Mouse (Mus musculus): ENCODE measurements around the gene Lrrc51. TPM values are rescaled to one million over a fixed set of nuclear protein-coding genes. Genes with fewer than 3 reads are reported as not detected.

Gene Lrrc51
- total and polyA plus RNA-seq, 3 experiments, result 3.0 to 11.6 (median 4.5) TPM

DNA sequence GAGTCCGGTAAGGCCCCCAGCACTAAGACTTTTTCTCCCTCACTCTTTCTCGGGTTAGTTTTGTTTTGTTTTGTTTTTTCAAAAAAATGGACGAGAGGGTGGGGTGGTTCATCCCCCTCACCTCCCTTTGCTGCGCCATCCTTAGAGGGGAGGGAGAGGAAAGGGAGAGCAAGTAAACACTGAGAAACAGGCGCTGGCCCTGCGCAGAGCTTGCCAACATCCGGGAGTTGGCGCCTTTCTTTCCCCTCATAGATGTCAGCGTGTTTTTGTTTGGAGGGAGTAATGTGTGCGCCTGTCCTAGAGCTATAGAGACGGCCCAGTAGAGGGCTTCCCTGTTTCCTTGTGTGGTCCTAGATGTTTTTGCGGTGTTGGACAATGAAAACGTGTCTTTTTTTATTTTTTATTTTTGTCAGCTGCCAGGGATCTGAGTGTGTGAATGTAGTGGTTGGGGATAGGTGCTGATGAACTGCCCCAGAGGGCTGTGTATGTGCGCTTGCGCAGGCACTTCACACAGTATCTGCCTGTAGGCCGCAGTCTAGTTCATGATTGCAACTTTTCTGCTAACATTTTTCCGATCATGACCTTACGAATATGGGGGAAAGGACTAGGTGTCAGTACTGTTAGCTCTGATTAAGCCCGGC, 37.2 kb upstream of the Lrrc51 start:
- peak overlapping the region; percentile 77 for H3K9ac ChIP-seq (ENCODE audit: low read depth, low read length)
- peaks cover 12% of the 10 kb centered on the region for H3K79me2 ChIP-seq (replicated peaks; ENCODE audit: control insufficient read depth, insufficient read depth, low read length)
- 0% methylated on average over 19 of the region's 19 CpGs for WGBS
- intact Hi-C loops (cut with DNase I), result loop anchor here (2.0 to 5.0 kb wide), 2 partner anchors 39 to 132 kb away; partner anchors contain the start of genes Inppl1, Lrrc51 and Numa1
- H3K4me1 ChIP-seq (ENCODE audit: control insufficient read depth, insufficient read depth, low read length), result peaks cover 15% of the 10 kb centered on the region
- TF ChIP-seq CTCF (IDR thresholded peaks at IDR 0.05) (peak; percentile 23), EP300 (IDR thresholded peaks at IDR 0.05; ENCODE audit: insufficient read depth, low read depth, low read length) (no peak)
- peak overlapping the region; percentile 77 for H3K4me3 ChIP-seq
- H3K27me3 ChIP-seq (ENCODE audit: control insufficient read depth, insufficient read depth, low read length), result no peaks in the 10 kb centered on the region
- DNase-seq, result peak; percentile 82 to 87
- peak overlapping the region; percentile 98 for H3K27ac ChIP-seq
- peaks cover 32% of the 10 kb centered on the region for H3K36me3 ChIP-seq (ENCODE audit: control insufficient read depth, insufficient read depth, low read length)

DNA sequence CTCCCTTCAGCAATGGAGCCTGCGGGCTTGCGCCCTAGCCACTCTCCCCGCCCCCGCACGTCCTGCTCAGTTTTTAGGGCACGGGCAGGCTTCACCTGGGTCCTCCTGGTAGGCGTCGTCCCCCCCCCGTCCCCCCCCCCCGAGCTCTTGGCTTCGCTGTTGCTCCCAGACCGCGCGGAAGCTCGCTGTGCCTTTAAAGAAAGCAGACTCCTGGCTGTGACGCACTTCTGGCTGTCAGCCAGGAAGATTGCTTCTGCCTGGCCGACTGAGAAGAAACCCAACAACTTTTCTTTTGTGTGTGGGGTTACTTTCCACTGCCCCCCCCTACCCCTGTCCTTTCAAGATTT, 36.7 kb upstream of the Lrrc51 start:
- Histone ChIP-seq H3K36me3 (ENCODE audit: control insufficient read depth, insufficient read depth, low read length) (peaks cover 28% of the 10 kb centered on the region), H3K4me3 (peak overlapping the region; percentile 77), H3K27me3 (ENCODE audit: control insufficient read depth, insufficient read depth, low read length) (no peaks in the 10 kb centered on the region), H3K9ac (ENCODE audit: low read depth, low read length) (peak overlapping the region; percentile 86), H3K79me2 (replicated peaks; ENCODE audit: control insufficient read depth, insufficient read depth, low read length) (peaks cover 11% of the 10 kb centered on the region), H3K4me1 (ENCODE audit: control insufficient read depth, insufficient read depth, low read length) (peaks cover 15% of the 10 kb centered on the region), H3K27ac (peak overlapping the region; percentile 98)
- DNase-seq, result peak; percentile 91 to 93
- WGBS, result under 1% methylated on average over 14 of the region's 17 CpGs
- TF ChIP-seq CTCF (IDR thresholded peaks at IDR 0.05) (no peak), POLR2A (IDR thresholded peaks at IDR 0.05; ENCODE audit: insufficient read depth, low read depth, low read length) (peak; percentile 49), EP300 (IDR thresholded peaks at IDR 0.05; ENCODE audit: insufficient read depth, low read depth, low read length) (0 out of 2 replicates have a peak, but pooled peaks have one; percentile 20)
- intact Hi-C loops (cut with DNase I), result loop anchor here (2.0 to 5.0 kb wide), 2 partner anchors 38 to 132 kb away; partner anchors contain the start of genes Inppl1, Lrrc51 and Numa1

DNA sequence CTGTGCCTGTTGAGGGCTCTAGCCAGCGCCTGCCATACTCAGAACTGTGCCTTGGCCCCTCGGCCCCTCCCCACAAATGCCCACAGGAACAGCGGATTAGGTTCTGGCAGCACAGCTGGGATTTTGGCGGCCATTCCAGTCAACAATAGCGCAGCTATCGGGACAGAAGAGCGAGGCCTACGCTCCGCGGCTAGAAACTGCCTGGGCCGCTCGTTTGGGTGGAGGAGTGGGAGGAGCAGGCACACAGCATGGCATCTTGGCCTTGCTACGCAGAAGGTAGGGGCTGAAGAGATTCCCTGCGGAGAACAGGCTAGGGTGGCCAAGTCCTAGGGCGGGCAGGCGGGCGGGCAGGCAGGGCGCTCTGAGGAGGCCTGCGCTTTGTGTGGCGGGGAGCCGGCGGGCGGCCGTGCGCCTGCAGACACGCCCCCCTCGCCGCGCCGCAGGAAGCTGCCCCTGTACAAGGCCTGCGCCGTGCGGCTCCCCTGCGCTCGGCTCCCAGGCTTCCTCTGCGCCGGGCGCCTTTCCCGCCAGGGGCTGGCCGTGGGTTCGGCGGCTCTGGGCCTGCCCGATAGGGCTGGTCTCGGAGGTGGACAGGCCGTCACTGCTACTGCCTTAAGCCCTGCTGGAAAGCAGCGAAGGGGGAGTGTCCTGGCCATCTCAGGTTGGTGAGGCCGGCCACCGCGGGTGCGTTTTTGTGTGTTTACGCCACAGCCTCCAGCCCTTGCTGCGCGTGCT, 36.2 kb upstream of the Lrrc51 start:
- peak; percentile 90 to 93 for DNase-seq
- 0 out of 2 replicates have a peak, but pooled peaks have one; percentile 19 for TF ChIP-seq POLR2A (IDR thresholded peaks at IDR 0.05; ENCODE audit: insufficient read depth, low read depth, low read length)
- TF ChIP-seq EP300 (IDR thresholded peaks at IDR 0.05; ENCODE audit: insufficient read depth, low read depth, low read length), result no peak
- TF ChIP-seq CTCF (IDR thresholded peaks at IDR 0.05), result peak; percentile 28
- H3K4me3 ChIP-seq, result peak overlapping the region; percentile 77
- H3K79me2 ChIP-seq (replicated peaks; ENCODE audit: control insufficient read depth, insufficient read depth, low read length), result peaks cover 9% of the 10 kb centered on the region
- H3K27ac ChIP-seq, result peak overlapping the region; percentile 98
- no peaks in the 10 kb centered on the region for H3K27me3 ChIP-seq (ENCODE audit: control insufficient read depth, insufficient read depth, low read length)
- intact Hi-C loops (cut with DNase I), result loop anchor here (2.0 to 5.0 kb wide), 3 partner anchors 38 to 131 kb away; partner anchors contain the start of genes Inppl1, Lrrc51, Numa1 and Tomt
- peak overlapping the region; percentile 86 for H3K9ac ChIP-seq (ENCODE audit: low read depth, low read length)
- peaks cover 12% of the 10 kb centered on the region for H3K4me1 ChIP-seq (ENCODE audit: control insufficient read depth, insufficient read depth, low read length)
- WGBS, result under 1% methylated on average over 49 of the region's 53 CpGs
- H3K36me3 ChIP-seq (ENCODE audit: control insufficient read depth, insufficient read depth, low read length), result peaks cover 24% of the 10 kb centered on the region

- no peak for DNase-seq
- no peak for TF ChIP-seq EP300 (IDR thresholded peaks at IDR 0.05; ENCODE audit: insufficient read depth, low read depth, low read length)
- no peak for TF ChIP-seq POLR2A (IDR thresholded peaks at IDR 0.05; ENCODE audit: insufficient read depth, low read depth, low read length)
- TF ChIP-seq CTCF (IDR thresholded peaks at IDR 0.05), result no peak
- Histone ChIP-seq H3K9ac (ENCODE audit: low read depth, low read length) (no peak overlapping the region), H3K4me1 (ENCODE audit: control insufficient read depth, insufficient read depth, low read length) (peaks cover 8% of the 10 kb centered on the region), H3K27ac (peak overlapping the region; percentile 98; the same call in 1 of the 2 replicates), H3K79me2 (replicated peaks; ENCODE audit: control insufficient read depth, insufficient read depth, low read length) (peaks cover 9% of the 10 kb centered on the region), H3K4me3 (no peak overlapping the region; the same call in 1 of the 2 replicates), H3K36me3 (ENCODE audit: control insufficient read depth, insufficient read depth, low read length) (peaks cover 13% of the 10 kb centered on the region), H3K27me3 (ENCODE audit: control insufficient read depth, insufficient read depth, low read length) (no peaks in the 10 kb centered on the region)
- 52% methylated on average over 2 of the region's 2 CpGs for WGBS
- intact Hi-C loops (cut with DNase I), result loop anchor here (2.0 kb wide), 1 partner anchor 62 kb away; the partner anchor contains the start of gene Tomt
Measured at GRCm38 (mm10) chr7:101968751-101969150, 35.1 kb upstream of the Lrrc51 start.

GRCm38 (mm10) chr7:101967256-101967655, 33.6 kb upstream of the Lrrc51 start:
- H3K79me2 ChIP-seq (replicated peaks; ENCODE audit: control insufficient read depth, insufficient read depth, low read length), result peaks cover 4% of the 10 kb centered on the region
- DNase-seq, result no peak
- WGBS, result 64% methylated on average over 1 of the region's 1 CpGs
- no peak overlapping the region for H3K4me3 ChIP-seq
- intact Hi-C loops (cut with DNase I), result no loop called here
- no peaks in the 10 kb centered on the region for H3K27me3 ChIP-seq (ENCODE audit: control insufficient read depth, insufficient read depth, low read length)
- no peak overlapping the region for H3K9ac ChIP-seq (ENCODE audit: low read depth, low read length)
- no peak for TF ChIP-seq CTCF (IDR thresholded peaks at IDR 0.05)
- TF ChIP-seq POLR2A (IDR thresholded peaks at IDR 0.05; ENCODE audit: insufficient read depth, low read depth, low read length), result no peak
- no peak for TF ChIP-seq EP300 (IDR thresholded peaks at IDR 0.05; ENCODE audit: insufficient read depth, low read depth, low read length)
- H3K4me1 ChIP-seq (ENCODE audit: control insufficient read depth, insufficient read depth, low read length), result peaks cover 3% of the 10 kb centered on the region
- H3K27ac ChIP-seq, result no peak overlapping the region
- peaks cover 7% of the 10 kb centered on the region for H3K36me3 ChIP-seq (ENCODE audit: control insufficient read depth, insufficient read depth, low read length)
